Mouse (Mus musculus) midbrain, embryonic 15.5 days (tissue): ENCODE measurements around the gene Akt2. TPM values are rescaled to one million over a fixed set of nuclear protein-coding genes. Genes with fewer than 3 reads are reported as not detected.

Experiments used
- ATAC-seq: fragments of 200-750 bp; cut with Nextera tagmentation; replicated peaks from 2 replicates; pipeline ENCODE4 v1.8.0; 2017; ENCODE audit warnings: moderate TSS enrichment
- H3K27ac ChIP-seq: fragments of 300-500 bp; sonication (generic); 2 replicates; pipeline ENCODE4 v1.5.1; 2015; ENCODE audit warnings: mild to moderate bottlenecking, inconsistent platforms
- H3K27me3 ChIP-seq: fragments of 300-500 bp; sonication (generic); replicated peaks from 2 replicates; pipeline ENCODE4 v1.6.1; 2015; ENCODE audit warnings: inconsistent platforms
- H3K36me3 ChIP-seq: fragments of 300-500 bp; sonication (generic); replicated peaks from 2 replicates; pipeline ENCODE4 v1.6.1; 2015; ENCODE audit warnings: inconsistent platforms
- H3K4me1 ChIP-seq: fragments of 300-500 bp; sonication (generic); 2 replicates; pipeline ENCODE4 v1.6.1; 2015; ENCODE audit warnings: inconsistent platforms
- H3K4me2 ChIP-seq: fragments of 300-500 bp; sonication (generic); 2 replicates; pipeline ENCODE4 v1.6.1; 2015; ENCODE audit warnings: inconsistent platforms, mild to moderate bottlenecking, moderate library complexity
- H3K4me3 ChIP-seq: fragments of 300-500 bp; sonication (generic); 2 replicates; pipeline ENCODE4 v1.5.1; 2015; ENCODE audit warnings: mild to moderate bottlenecking, inconsistent platforms
- H3K9ac ChIP-seq: fragments of 300-500 bp; sonication (generic); 2 replicates; pipeline ENCODE4 v1.6.1; 2015; ENCODE audit warnings: mild to moderate bottlenecking, inconsistent platforms
- H3K9me3 ChIP-seq: fragments of 300-500 bp; sonication (generic); 2 replicates; pipeline ENCODE4 v1.6.1; 2016; ENCODE audit warnings: inconsistent platforms
- WGBS: fragments of 180-500 bp; shearing (Covaris S2); methylation state at CpG from one replicate; pipeline ENCODE4 v1.1.7; 2015; ENCODE audit warnings: mixed read lengths; 5-methylcytosine and 5-hydroxymethylcytosine counted together
- polyA plus RNA-seq: library from polyadenylated mRNA; unstranded; fragments of >200 nt; fragmentation: Nextera tagmentation; extraction: Ambion mirVana; gene quantifications from 2 replicates; pipeline ENCODE4 v1.2.1, GENCODE M21; 2015

The Akt2 gene
- polyA plus RNA-seq, 1 experiment from 2014 or later: 60.8 TPM

DNA sequence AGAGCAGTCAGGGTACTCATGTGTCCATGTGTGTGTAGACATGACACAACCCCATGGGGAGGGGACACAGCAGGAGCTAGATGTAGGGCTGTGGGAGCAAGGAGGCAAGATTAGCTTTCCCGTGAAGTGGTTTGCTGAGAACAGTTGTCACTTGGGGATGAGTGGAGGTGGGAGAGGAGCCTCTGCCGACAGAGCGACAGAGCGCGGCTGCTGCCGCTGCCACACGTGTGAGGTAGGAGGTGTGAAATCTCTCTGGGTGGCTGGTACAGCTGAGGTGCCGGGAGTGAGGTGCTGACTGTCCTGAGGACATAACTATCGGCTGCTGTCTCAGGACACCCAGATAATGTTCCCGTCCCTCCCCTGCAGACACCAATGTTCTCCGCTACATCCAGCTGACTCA lies 64.2 kb downstream of the Akt2 start:
- 78% methylated on average over 11 of the region's 11 CpGs for WGBS

DNA sequence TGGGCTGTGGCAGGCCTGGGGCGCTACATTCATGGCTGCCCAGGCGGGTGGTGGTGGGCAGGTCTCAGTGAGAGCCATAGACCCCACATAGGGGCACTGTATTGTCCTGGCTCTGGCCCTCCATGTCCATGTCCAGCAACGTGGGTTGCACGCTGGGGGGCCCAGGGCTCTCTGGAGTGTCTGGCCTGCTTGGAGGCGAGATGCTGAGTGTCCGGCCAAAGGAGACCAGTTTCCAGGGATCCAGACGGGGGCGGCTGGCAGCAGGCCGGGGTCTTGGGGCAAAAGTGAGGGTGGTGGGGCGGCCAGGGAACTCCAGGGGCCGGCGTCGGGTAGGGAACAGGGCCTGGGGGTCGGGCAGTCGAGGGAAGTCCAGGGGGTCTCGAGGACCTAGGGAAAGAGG lies 65.2 kb downstream of the Akt2 start:
- Histone ChIP-seq H3K4me2 (no peak overlapping the region), H3K4me1 (peaks cover 27% of the 10 kb centered on the region), H3K9me3 (no peaks in the 10 kb centered on the region), H3K36me3 (peaks cover 14% of the 10 kb centered on the region), H3K9ac (no peak overlapping the region), H3K27me3 (no peaks in the 10 kb centered on the region; the same call in 1 of the 2 replicates), H3K27ac (no peak overlapping the region), H3K4me3 (no peak overlapping the region)
- WGBS: 86% methylated on average over 16 of the region's 16 CpGs
- no peak for ATAC-seq

More for the DNA sequence above, 64.2 kb downstream of the Akt2 start:
- Histone ChIP-seq H3K9ac (peak overlapping the region; percentile 23; the same call in 1 of the 2 replicates), H3K4me3 (no peak overlapping the region), H3K27ac (no peak overlapping the region), H3K4me2 (0 out of 2 replicates have a peak overlapping the region, but pooled peaks have one; percentile 77), H3K36me3 (peaks cover 7% of the 10 kb centered on the region), H3K4me1 (peaks cover 27% of the 10 kb centered on the region), H3K27me3 (no peaks in the 10 kb centered on the region; the same call in 1 of the 2 replicates), H3K9me3 (no peaks in the 10 kb centered on the region)
- ATAC-seq: no peak

DNA sequence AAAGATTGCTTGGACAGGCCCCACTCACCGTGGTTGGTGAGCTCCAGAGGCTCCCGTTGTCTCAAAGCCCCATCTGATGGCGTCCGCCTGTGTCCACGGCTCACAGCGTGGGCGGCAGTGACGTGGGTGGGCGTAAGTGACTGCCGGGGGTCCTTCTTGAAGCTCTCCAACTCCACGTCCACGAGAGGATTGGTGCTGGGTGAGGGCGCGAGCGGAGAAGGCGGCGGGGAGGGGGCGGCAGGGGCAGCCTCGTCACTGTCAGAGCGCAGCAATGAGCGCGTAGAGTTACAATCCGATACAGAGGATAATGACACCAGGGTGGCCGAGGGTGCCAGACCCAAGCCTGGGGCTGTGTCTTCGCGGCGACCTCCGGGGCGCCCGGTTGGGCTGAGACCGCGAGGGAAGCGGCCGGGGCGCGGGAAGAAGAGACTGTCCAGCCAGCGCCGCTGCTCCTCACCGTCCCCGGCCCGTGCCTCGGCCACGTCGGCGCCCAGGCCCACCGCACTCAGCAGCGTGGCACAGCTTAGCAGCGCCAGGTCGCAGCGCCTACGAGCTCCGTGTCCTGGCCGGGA lies 66.6 kb downstream of the Akt2 start:
- ATAC-seq: no peak

DNA sequence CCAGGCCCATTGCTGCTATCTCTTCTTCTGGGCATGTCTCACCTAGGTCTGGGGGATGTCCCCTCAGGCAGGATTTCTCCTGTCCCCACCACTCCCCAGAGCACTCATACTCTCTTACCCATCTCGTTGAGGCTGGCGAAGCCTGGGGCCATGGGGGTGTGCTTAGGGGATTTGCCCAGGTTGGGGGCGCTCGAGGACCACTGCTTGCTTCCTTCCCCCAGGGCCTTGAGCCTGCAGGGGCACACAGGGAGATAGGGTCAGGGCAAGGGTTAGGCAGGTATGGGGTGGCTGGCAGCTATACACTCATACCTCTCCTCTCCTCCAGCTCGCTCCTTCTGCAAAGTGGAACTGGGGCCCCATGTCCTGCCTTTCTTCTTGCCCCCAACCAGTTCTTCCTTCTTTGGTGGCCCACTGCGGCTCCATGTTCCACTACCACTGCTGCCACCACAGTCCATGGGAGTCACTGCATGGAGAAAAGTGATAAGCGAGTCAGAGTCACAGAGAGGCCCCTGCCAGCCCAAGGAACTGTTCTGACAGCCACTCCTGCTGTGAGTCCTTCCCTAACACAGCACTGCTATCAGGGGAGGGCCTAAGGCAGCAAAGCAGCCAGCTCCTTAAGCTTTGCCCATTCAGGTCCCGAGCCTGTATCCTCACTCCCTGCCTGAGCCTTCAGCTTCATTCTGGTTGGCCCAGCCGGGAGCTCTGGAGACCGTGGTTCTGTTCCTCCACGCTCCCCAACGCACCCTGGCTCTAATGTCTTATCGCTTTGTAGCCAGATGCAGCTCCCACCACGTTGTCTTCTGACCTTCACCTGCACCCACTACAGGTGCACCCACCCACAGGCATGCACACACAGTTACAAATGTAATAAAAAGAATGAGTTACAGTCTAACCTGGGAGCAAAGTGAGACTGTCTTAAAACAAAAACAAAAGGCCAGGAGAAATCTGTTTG lies 67.6 kb downstream of the Akt2 start:
- H3K9ac ChIP-seq: no peak overlapping the region
- H3K27ac ChIP-seq: no peak overlapping the region
- peaks cover 17% of the 10 kb centered on the region for H3K36me3 ChIP-seq
- WGBS: 65% methylated on average over 14 of the region's 14 CpGs
- no peaks in the 10 kb centered on the region; the same call in 1 of the 2 replicates for H3K27me3 ChIP-seq
- H3K4me1 ChIP-seq: peaks cover 21% of the 10 kb centered on the region
- no peaks in the 10 kb centered on the region for H3K9me3 ChIP-seq
- H3K4me3 ChIP-seq: no peak overlapping the region
- H3K4me2 ChIP-seq: no peak overlapping the region
- no peak for ATAC-seq

More for the DNA sequence above, 66.6 kb downstream of the Akt2 start:
- H3K4me3 ChIP-seq: no peak overlapping the region
- peaks cover 24% of the 10 kb centered on the region for H3K4me1 ChIP-seq
- 36% methylated on average over 53 of the region's 53 CpGs for WGBS
- H3K9ac ChIP-seq: no peak overlapping the region
- no peaks in the 10 kb centered on the region for H3K9me3 ChIP-seq
- no peak overlapping the region for H3K27ac ChIP-seq
- H3K4me2 ChIP-seq: no peak overlapping the region
- H3K36me3 ChIP-seq: peaks cover 17% of the 10 kb centered on the region
- no peaks in the 10 kb centered on the region; the same call in 1 of the 2 replicates for H3K27me3 ChIP-seq

DNA sequence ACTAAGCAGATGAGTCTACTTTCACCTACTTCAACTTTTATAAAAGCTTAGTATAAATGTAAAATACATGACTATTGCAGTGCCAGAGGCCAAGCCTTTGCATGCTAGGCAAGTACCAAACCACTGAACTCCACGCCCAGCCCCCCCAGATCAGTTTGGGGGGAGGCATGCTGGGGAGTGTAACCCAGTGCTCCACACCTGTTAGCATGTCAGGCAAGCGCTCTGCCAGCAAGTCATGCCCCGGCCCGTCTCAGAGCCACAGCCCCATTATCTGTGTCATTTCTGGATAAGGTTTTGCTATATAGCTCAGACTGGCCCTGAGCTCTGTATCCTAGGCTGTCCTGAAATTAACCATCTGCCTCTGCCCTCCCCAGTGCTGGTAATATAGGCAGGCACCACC lies 70.7 kb downstream of the Akt2 start:
- Histone ChIP-seq H3K27me3 (no peaks in the 10 kb centered on the region; the same call in 1 of the 2 replicates), H3K9ac (no peak overlapping the region), H3K9me3 (no peaks in the 10 kb centered on the region), H3K4me3 (no peak overlapping the region), H3K36me3 (peaks cover 14% of the 10 kb centered on the region; the same call in 1 of the 2 replicates), H3K27ac (no peak overlapping the region), H3K4me1 (no peaks in the 10 kb centered on the region), H3K4me2 (no peak overlapping the region)
- no peak for ATAC-seq
- WGBS: 84% methylated on average over 4 of the region's 4 CpGs

DNA sequence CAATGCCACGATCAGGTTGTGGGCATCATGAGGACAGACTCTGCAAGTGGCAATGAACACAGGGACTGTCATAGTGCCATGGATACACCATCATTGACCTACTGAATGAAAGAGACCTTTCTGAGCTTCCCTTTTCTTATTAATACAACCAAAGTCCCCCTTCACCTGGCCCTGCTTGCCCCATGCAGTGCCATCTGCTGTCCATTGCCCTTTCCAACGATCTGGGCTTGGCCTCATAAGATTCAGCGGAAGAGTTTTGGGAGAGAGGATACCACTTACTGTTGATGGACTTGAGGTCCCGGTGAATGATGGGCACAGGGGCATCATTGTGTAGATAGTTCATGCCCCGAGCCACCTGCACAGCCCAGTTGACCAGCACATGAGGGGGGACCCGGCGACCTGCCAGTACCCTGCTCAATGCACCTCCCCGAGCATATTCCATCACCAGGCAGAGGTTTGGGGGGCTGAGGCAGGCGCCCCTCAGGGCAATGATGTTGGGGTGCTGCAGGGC lies 81.8 kb downstream of the Akt2 start:
- ATAC-seq: no peak

DNA sequence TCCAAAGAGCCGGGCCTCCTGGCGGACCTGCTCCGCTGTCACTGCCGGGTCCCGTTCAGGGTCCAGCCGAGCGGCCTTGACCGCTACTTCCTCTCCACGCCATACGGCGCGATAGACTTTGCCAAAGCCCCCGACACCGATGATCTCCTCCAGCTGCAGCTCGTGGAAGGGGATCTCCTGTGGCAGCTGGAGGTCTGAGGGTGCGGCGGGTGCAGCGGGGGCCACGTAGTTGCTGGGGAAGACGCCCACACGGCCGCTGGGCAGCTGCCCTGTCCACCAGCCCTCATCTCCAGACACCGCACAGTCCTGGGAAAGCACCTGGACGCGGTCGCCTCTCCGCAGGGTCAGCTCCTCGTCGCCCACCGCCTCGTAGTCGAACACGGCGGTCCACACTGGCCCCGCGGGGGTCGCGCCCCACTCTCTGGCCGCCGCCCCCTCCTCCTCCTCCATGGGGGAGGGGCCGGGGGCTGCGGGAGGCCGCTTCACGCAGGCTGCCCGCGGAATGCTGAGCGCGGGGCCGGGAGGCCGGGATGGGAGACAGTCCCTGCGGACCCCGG lies 82.3 kb downstream of the Akt2 start:
- H3K4me3 ChIP-seq: peak overlapping the region; percentile 53
- no peaks in the 10 kb centered on the region for H3K36me3 ChIP-seq
- no peaks in the 10 kb centered on the region for H3K9me3 ChIP-seq
- H3K27me3 ChIP-seq: no peaks in the 10 kb centered on the region
- peak overlapping the region; percentile 98 for H3K4me2 ChIP-seq
- under 1% methylated on average over 50 of the region's 52 CpGs for WGBS
- H3K4me1 ChIP-seq: peaks cover 47% of the 10 kb centered on the region
- peak overlapping the region; percentile 95 for H3K27ac ChIP-seq
- H3K9ac ChIP-seq: peak overlapping the region; percentile 93
- peak; percentile 40 for ATAC-seq

More for the DNA sequence above, 81.8 kb downstream of the Akt2 start:
- Histone ChIP-seq H3K27ac (peak overlapping the region; percentile 95; the same call in 1 of the 2 replicates), H3K27me3 (no peaks in the 10 kb centered on the region), H3K9ac (peak overlapping the region; percentile 93), H3K36me3 (no peaks in the 10 kb centered on the region), H3K4me1 (peaks cover 47% of the 10 kb centered on the region), H3K9me3 (no peaks in the 10 kb centered on the region), H3K4me3 (peak overlapping the region; percentile 53), H3K4me2 (peak overlapping the region; percentile 98)
- WGBS: 50% methylated on average over 9 of the region's 9 CpGs

DNA sequence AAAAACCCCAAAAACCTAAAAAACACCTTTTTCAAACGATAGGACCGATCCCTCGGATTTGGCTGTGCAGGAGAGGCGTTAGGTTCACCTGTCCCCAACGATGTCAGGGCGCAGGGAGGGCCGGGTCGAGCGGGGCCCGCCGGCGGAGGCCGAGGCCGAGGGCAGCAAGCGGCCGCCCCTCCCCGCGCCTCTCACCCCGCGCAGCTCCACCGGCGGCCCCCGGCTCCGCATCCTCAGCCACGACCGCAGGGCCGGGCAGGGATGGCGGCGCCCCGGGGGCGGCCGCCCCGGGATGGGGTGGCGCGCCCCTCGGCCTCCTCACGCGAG lies 82.8 kb downstream of the Akt2 start:
- H3K4me1 ChIP-seq: peaks cover 47% of the 10 kb centered on the region
- no peaks in the 10 kb centered on the region for H3K9me3 ChIP-seq
- WGBS: 0% methylated on average over 36 of the region's 38 CpGs
- no peaks in the 10 kb centered on the region for H3K36me3 ChIP-seq
- no peaks in the 10 kb centered on the region for H3K27me3 ChIP-seq
- H3K4me3 ChIP-seq: peak overlapping the region; percentile 53
- peak overlapping the region; percentile 98 for H3K4me2 ChIP-seq
- peak overlapping the region; percentile 95 for H3K27ac ChIP-seq
- H3K9ac ChIP-seq: peak overlapping the region; percentile 93
- peak; percentile 76 for ATAC-seq

DNA sequence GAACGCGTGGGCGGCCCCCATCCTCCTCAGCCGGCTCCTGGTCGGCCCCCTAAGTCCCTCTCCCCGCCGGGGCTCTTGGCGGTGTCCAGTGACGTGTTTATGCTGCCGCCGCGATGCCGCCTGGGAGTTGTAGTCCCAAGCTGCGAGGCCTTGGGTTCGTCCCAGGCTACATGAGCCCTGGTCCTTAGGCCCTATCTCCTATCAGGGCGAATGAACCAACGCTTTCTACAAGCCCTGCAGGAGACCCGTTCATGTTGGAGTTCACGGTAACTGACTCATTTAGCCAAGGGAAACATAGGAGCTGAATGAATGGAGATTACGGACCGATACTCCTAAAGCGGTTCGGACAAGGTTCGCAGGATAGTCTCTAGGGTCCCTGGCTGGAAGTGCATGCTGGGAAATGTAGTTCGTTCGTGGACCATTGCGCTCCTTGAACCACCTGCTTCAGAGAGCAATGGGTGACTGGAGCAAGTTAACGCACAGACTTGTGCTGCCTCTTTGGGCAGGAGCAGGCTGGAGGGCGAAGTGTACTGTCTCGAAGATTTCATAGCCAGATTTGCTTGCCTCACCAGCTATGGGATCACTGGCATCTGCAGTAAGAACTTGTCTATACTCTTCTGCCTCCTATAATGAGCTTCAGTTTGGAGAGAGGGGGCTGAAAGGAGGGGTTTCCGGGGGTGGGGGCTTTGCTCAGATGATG lies 83.3 kb downstream of the Akt2 start, which contains the start of gene Map3k10:
TSS of gene Map3k10 (minus strand) at position 77 of the 700 bp plus-strand sequence.
- peak within 1 kb of the TSS; percentile 93 for H3K9ac ChIP-seq
- H3K4me2 ChIP-seq: peak within 1 kb of the TSS; percentile 98
- peak within 1 kb of the TSS; percentile 95 for H3K27ac ChIP-seq
- no peaks in the 10 kb centered on the region for H3K36me3 ChIP-seq
- 2% methylated on average over 31 of the region's 31 CpGs for WGBS
- H3K9me3 ChIP-seq: no peaks in the 10 kb centered on the region
- H3K4me1 ChIP-seq: peaks cover 44% of the 10 kb centered on the region
- ATAC-seq: peak; percentile 95
- H3K4me3 ChIP-seq: peak within 1 kb of the TSS; percentile 53
- H3K27me3 ChIP-seq: no peaks in the 10 kb centered on the region

DNA sequence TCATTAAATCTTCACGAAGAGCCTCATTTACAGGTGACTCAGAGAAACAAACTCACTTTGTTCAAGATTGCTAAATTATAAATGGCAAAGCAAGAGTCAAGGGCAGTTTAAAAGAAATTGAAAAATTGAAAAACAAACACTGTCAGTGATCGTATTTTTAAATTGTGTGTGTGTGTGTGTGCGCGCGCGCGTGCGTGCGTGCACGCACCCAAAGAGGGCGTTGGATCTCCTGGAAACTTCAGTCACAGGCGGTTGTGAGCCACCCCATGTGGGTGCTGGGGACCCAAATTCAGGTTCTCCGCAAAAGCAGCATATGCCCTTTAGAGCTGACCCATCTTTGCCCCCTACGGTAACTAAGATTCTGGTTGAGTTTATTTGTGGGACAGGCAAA lies 83.9 kb downstream of the Akt2 start:
- peak overlapping the region; percentile 93 for H3K9ac ChIP-seq
- H3K4me3 ChIP-seq: peak overlapping the region; percentile 53
- 27% methylated on average over 14 of the region's 14 CpGs for WGBS
- no peaks in the 10 kb centered on the region for H3K9me3 ChIP-seq
- peaks cover 40% of the 10 kb centered on the region for H3K4me1 ChIP-seq
- H3K36me3 ChIP-seq: no peaks in the 10 kb centered on the region
- ATAC-seq: no peak
- peak overlapping the region; percentile 95; the same call in 1 of the 2 replicates for H3K27ac ChIP-seq
- peak overlapping the region; percentile 98 for H3K4me2 ChIP-seq
- no peaks in the 10 kb centered on the region for H3K27me3 ChIP-seq

DNA sequence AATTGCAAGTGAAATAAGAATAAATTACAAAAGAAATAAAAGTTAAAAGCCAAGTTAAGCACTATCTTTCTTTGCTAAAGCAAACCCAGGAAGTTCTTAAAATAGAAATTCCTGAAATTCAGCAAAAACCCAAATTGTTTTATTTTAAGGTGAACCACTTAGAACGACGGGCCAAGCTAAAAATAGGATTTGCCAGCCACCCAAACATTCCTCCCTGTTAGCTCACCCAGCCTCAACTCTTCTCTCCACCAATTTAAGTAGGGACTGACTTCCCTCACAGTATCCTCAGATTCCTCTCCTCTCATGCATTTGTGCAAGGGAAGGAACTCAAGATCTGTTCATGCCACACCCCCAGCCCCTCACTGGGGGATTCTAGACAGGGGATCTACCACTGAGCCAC lies 91.9 kb downstream of the Akt2 start:
- no peak overlapping the region for H3K27ac ChIP-seq
- H3K36me3 ChIP-seq: no peaks in the 10 kb centered on the region
- H3K9me3 ChIP-seq: no peaks in the 10 kb centered on the region
- no peak overlapping the region for H3K9ac ChIP-seq
- 87% methylated on average over 2 of the region's 2 CpGs for WGBS
- no peak overlapping the region for H3K4me2 ChIP-seq
- peaks cover 8% of the 10 kb centered on the region for H3K4me1 ChIP-seq
- H3K4me3 ChIP-seq: no peak overlapping the region
- ATAC-seq: no peak
- H3K27me3 ChIP-seq: no peaks in the 10 kb centered on the region
